Mouse (Mus musculus) heart, adult 2 months (tissue): Measurements from ENCODE around the gene Mdfic. TPM values are rescaled to one million over a fixed set of nuclear protein-coding genes. Genes with fewer than 3 reads are reported as not detected.

ENCODE experiments used
- DNase-seq, 2 experiments: peaks; one replicate each; pipeline ENCODE4 v3.0.0; 2021
- H3K27ac ChIP-seq: fragments of 200-600 bp; 2 replicates; pipeline ENCODE4 v1.8.1; 2022
- H3K27me3 ChIP-seq: fragments of 200-500 bp; 2 replicates; pipeline ENCODE4 v1.6.1; 2012; ENCODE audit warnings: mild to moderate bottlenecking, low read length, inconsistent platforms, mixed read lengths; ENCODE audit not compliant: control insufficient read depth, insufficient read depth
- H3K36me3 ChIP-seq: fragments of 200-500 bp; 2 replicates; pipeline ENCODE4 v1.6.1; 2012; ENCODE audit warnings: low read length, inconsistent platforms; ENCODE audit not compliant: control insufficient read depth, insufficient read depth
- H3K4me1 ChIP-seq: fragments of 200-500 bp; 2 replicates; pipeline ENCODE4 v1.6.1; 2011; ENCODE audit warnings: low read length; ENCODE audit not compliant: control insufficient read depth, insufficient read depth
- H3K4me3 ChIP-seq: fragments of 200-600 bp; 2 replicates; pipeline ENCODE4 v1.8.1; 2022
- H3K79me2 ChIP-seq: fragments of 200-500 bp; replicated peaks from 2 replicates; pipeline ENCODE4 v1.6.1; 2012; ENCODE audit warnings: mild to moderate bottlenecking, inconsistent platforms, low read length, moderate library complexity, mixed read lengths; ENCODE audit not compliant: control insufficient read depth, insufficient read depth
- H3K9ac ChIP-seq: fragments of 200-500 bp; 2 replicates; pipeline ENCODE4 v1.6.1; 2012; ENCODE audit warnings: low read depth, mild to moderate bottlenecking, control low read depth, inconsistent platforms, low read length, mixed read lengths
- CTCF ChIP-seq: fragments of 200-600 bp; IDR thresholded peaks from 2 replicates; pipeline ENCODE4 v1.8.1; 2022; ENCODE audit warnings: antibody characterized with exemption, mild to moderate bottlenecking, moderate library complexity
- EP300 ChIP-seq: fragments of 200-500 bp; IDR thresholded peaks from 2 replicates; pipeline ENCODE4 v1.6.1; 2011; ENCODE audit warnings: low read depth, low read length, control low read depth; ENCODE audit not compliant: insufficient read depth
- POLR2A ChIP-seq: fragments of 200-500 bp; IDR thresholded peaks from 2 replicates; pipeline ENCODE4 v1.6.1; 2011; ENCODE audit warnings: mild to moderate bottlenecking, low read depth, low read length, control low read depth; ENCODE audit not compliant: insufficient read depth
- WGBS: fragments of 180-500 bp; shearing (Covaris S2); methylation state at CpG from one replicate; pipeline ENCODE4 v1.1.7; 2018; 5-methylcytosine and 5-hydroxymethylcytosine counted together
- intact Hi-C: fragments of 180-260 bp; cut with DNase I; formaldehyde crosslinking; loops from one replicate; pipeline ENCODE4 v1.15.1; 2025
- polyA plus RNA-seq: library from polyadenylated mRNA; depleted of rRNA; stranded (reverse); fragments of >200 nt; gene quantifications from 2 replicates; pipeline ENCODE4 v1.2.3, GENCODE M21; 2012
- total RNA-seq, 2 experiments: library from RNA; stranded (reverse); gene quantifications; 2 replicates each; pipeline ENCODE4 v1.2.3; 2021

Gene Mdfic
- total and polyA plus RNA-seq, 3 experiments, result 5.3 to 15.3 (median 14.5) TPM

- WGBS, result 62% methylated on average over 4 of the region's 4 CpGs
- Histone ChIP-seq H3K79me2 (peaks cover 2% of the 10 kb centered on the region; the same call in 1 of the 2 replicates), H3K9ac (no peak overlapping the region), H3K27me3 (no peaks in the 10 kb centered on the region), H3K27ac (peak overlapping the region; percentile 33; the same call in 1 of the 2 replicates), H3K4me1 (peaks cover 18% of the 10 kb centered on the region), H3K4me3 (no peak overlapping the region; the same call in 1 of the 2 replicates), H3K36me3 (peaks cover 48% of the 10 kb centered on the region)
- intact Hi-C loops, result no loop called here
- no peak for DNase-seq
- no peak for TF ChIP-seq EP300
- TF ChIP-seq CTCF, result no peak
- TF ChIP-seq POLR2A, result no peak
Observed at GRCm38 (mm10) chr6:15724304-15724703, 3.8 kb downstream of the Mdfic start.

- H3K4me1 ChIP-seq, result peaks cover 26% of the 10 kb centered on the region
- intact Hi-C loops, result loop anchor here (2.0 kb wide), 1 partner anchor 16 kb away; no protein-coding TSS in a partner anchor
- peaks cover 2% of the 10 kb centered on the region; the same call in 1 of the 2 replicates for H3K79me2 ChIP-seq
- no peak for TF ChIP-seq EP300
- TF ChIP-seq POLR2A, result no peak
- no peak for TF ChIP-seq CTCF
- 47% methylated on average over 6 of the region's 6 CpGs for WGBS
- no peak overlapping the region for H3K4me3 ChIP-seq
- H3K27me3 ChIP-seq, result no peaks in the 10 kb centered on the region
- DNase-seq, result no peak
- H3K36me3 ChIP-seq, result peaks cover 62% of the 10 kb centered on the region
- H3K9ac ChIP-seq, result no peak overlapping the region
- H3K27ac ChIP-seq, result peak overlapping the region; percentile 21; the same call in 1 of the 2 replicates
Observed at GRCm38 (mm10) chr6:15726422-15726821, 6.0 kb downstream of the Mdfic start.

- peak overlapping the region; percentile 70 for H3K27ac ChIP-seq
- H3K79me2 ChIP-seq, result no peaks in the 10 kb centered on the region; the same call in 1 of the 2 replicates
- no peak overlapping the region for H3K4me3 ChIP-seq
- 31% methylated on average over 4 of the region's 4 CpGs for WGBS
- no peaks in the 10 kb centered on the region for H3K27me3 ChIP-seq
- intact Hi-C loops, result loop anchor here (2.0 kb wide), 1 partner anchor 15 kb away; no protein-coding TSS in a partner anchor
- TF ChIP-seq CTCF (no peak), POLR2A (no peak), EP300 (no peak)
- peaks cover 65% of the 10 kb centered on the region for H3K36me3 ChIP-seq
- H3K4me1 ChIP-seq, result peaks cover 26% of the 10 kb centered on the region
- DNase-seq, result no peak
- H3K9ac ChIP-seq, result no peak overlapping the region
Observed at GRCm38 (mm10) chr6:15727681-15728410, 7.4 kb downstream of the Mdfic start.

GRCm38 (mm10) chr6:15728844-15729577 is 8.6 kb downstream of the Mdfic start:
- Histone ChIP-seq H3K27me3 (no peaks in the 10 kb centered on the region), H3K9ac (no peak overlapping the region), H3K79me2 (0 out of 2 replicates have a peak, but pooled peaks cover under 1% of the 10 kb centered on the region), H3K36me3 (peaks cover 65% of the 10 kb centered on the region), H3K4me1 (peaks cover 28% of the 10 kb centered on the region), H3K27ac (peak overlapping the region; percentile 70; the same call in 1 of the 2 replicates), H3K4me3 (no peak overlapping the region)
- TF ChIP-seq CTCF (no peak), EP300 (no peak), POLR2A (no peak)
- intact Hi-C loops, result no loop called here
- 70% methylated on average over 6 of the region's 6 CpGs for whole genome bisulfite sequencing
- no peak for DNase-seq

- Histone ChIP-seq H3K27me3 (no peaks in the 10 kb centered on the region), H3K36me3 (peaks cover 57% of the 10 kb centered on the region), H3K4me3 (no peak overlapping the region), H3K4me1 (peaks cover 27% of the 10 kb centered on the region), H3K27ac (peak overlapping the region; percentile 70), H3K79me2 (0 out of 2 replicates have a peak, but pooled peaks cover 2% of the 10 kb centered on the region), H3K9ac (0 out of 2 replicates have a peak overlapping the region, but pooled peaks have one; percentile 35)
- intact Hi-C loops, result no loop called here
- WGBS, result 38% methylated on average over 2 of the region's 2 CpGs
- no peak for DNase-seq
- TF ChIP-seq CTCF (no peak), POLR2A (no peak), EP300 (no peak)
Observed at GRCm38 (mm10) chr6:15730258-15730657, 9.8 kb downstream of the Mdfic start.
